Mouse (Mus musculus): Measurements from ENCODE around the gene Ip6k1. TPM values are rescaled to one million over a fixed set of nuclear protein-coding genes. Genes with fewer than 3 reads are reported as not detected.

The Ip6k1 gene
- polyA plus RNA-seq, 1 experiment = 14.7 TPM

DNA sequence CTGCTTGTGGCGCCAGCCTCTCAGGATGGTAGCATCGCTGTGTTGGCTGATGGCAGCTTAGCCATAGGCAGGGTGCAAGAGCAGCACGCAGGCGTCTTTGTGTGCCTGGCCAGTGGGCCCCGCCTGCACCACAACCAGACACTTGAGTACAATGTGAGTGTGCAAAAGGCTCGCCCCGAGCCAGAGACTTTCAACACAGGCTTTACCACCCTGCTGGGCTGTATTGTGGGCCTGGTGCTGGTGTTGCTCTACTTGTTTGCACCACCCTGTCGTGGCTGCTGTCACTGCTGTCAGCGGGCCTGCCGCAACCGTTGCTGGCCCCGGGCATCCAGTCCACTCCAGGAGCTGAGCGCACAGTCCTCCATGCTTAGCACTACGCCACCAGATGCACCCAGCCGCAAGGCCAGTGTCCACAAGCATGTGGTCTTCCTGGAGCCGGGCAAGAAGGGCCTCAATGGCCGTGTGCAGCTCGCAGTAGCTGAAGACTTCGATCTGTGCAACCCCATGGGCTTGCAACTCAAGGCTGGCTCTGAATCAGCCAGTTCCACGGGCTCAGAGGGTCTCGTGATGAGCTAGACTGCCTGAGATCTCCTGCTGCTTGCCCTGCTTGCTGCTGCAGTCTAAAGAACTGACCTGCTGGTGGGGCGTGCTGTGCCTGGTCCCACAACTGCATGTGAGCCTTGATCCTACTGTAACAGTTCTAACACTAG lies 52.2 kb downstream of the Ip6k1 start:
- Histone ChIP-seq H3K4me3 (ENCODE audit: insufficient read depth, low read depth, low read length) (no peak overlapping the region), H3K27ac (replicated peaks; ENCODE audit: low read depth, low read length) (no peak overlapping the region), H3K4me1 (ENCODE audit: control insufficient read depth, insufficient read depth, insufficient read length, low read length) (peaks cover 13% of the 10 kb centered on the region)

- Histone ChIP-seq H3K27ac (replicated peaks; ENCODE audit: low read depth, low read length) (no peak overlapping the region), H3K4me3 (ENCODE audit: insufficient read depth, low read depth, low read length) (no peak overlapping the region), H3K4me1 (ENCODE audit: control insufficient read depth, insufficient read depth, insufficient read length, low read length) (peaks cover 13% of the 10 kb centered on the region)
Observed at GRCm38 (mm10) chr9:108055061-108055460, 52.8 kb downstream of the Ip6k1 start.

- no peak overlapping the region for H3K27ac ChIP-seq (replicated peaks; ENCODE audit: low read depth, low read length)
- H3K4me3 ChIP-seq (ENCODE audit: insufficient read depth, low read depth, low read length) = no peak overlapping the region
- peaks cover 13% of the 10 kb centered on the region for H3K4me1 ChIP-seq (ENCODE audit: control insufficient read depth, insufficient read depth, insufficient read length, low read length)
Observed at GRCm38 (mm10) chr9:108055661-108056237, 53.4 kb downstream of the Ip6k1 start.

DNA sequence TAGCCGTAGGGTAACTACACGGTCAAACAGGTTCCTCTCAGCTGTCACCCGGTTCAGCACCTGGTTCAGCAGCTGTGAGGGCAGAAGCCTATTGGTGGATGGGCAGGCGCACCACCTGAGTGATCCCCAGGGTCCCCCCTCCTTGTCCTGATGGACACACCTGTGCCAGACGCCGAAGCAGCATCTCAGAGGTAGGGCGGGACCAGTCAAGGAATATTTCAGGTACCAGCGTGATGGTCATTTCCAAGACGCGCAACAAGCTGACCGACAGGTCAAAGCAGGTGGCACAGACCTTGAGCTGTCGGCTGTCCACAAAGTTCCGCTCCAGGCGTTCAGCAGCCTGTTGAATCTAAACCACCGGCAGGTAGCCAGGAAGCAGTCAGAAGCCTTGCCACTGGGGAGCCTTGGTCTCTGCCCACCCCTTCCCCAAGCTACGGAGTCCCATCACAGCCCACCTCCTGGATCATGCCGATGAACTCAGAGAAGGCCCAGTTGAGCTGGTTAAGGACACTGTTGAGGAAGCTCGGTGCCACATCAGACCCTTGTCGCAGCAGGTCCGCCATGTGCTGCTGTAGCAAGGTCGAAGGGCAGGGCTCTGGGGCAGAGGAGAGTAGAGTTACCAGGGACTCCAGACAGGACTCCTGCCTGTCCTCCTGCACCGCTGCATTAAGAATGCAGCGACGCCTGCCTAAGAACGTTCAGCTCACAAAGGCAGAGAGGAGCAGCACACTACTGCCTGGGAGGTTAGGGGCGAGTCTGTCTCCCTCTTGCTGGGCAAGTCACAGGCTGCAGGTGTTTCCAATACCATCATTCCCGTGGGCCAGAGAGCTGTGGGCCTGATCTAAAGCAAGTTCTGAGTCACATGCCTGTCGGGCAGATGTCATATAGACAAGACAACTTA lies 54.3 kb downstream of the Ip6k1 start:
- Histone ChIP-seq H3K27ac (replicated peaks; ENCODE audit: low read depth, low read length) (peak overlapping the region; percentile 64), H3K4me3 (ENCODE audit: insufficient read depth, low read depth, low read length) (no peak overlapping the region), H3K4me1 (ENCODE audit: control insufficient read depth, insufficient read depth, insufficient read length, low read length) (peaks cover 13% of the 10 kb centered on the region)

- H3K4me1 ChIP-seq (ENCODE audit: control insufficient read depth, insufficient read depth, insufficient read length, low read length) = peaks cover 13% of the 10 kb centered on the region
- H3K4me3 ChIP-seq (ENCODE audit: insufficient read depth, low read depth, low read length) = no peak overlapping the region
- peak overlapping the region; percentile 64 for H3K27ac ChIP-seq (replicated peaks; ENCODE audit: low read depth, low read length)
Observed at GRCm38 (mm10) chr9:108057262-108057562, 54.9 kb downstream of the Ip6k1 start.

DNA sequence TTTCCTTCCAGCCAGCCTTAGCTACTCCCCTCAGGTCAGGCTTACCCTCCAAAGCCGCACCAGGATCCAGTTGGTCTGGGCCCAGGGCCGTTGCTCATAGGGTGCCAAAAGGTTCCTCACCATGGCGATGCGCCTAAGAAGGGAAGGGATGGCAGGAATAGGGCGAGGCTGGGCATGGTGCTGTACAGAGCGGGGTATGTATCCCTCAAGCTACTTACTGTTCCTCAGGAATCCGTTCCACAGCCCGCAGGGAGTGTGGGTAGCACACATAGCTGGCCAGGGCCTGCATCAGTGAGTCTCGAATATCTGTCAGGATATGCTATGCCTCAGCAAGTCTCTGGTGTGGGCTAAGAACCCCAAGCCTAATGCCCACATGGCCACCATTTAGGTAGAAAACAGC lies 56.0 kb downstream of the Ip6k1 start:
- Histone ChIP-seq H3K4me3 (ENCODE audit: insufficient read depth, low read depth, low read length) (no peak overlapping the region), H3K4me1 (ENCODE audit: control insufficient read depth, insufficient read depth, insufficient read length, low read length) (peaks cover 10% of the 10 kb centered on the region), H3K27ac (replicated peaks; ENCODE audit: low read depth, low read length) (no peak overlapping the region)

DNA sequence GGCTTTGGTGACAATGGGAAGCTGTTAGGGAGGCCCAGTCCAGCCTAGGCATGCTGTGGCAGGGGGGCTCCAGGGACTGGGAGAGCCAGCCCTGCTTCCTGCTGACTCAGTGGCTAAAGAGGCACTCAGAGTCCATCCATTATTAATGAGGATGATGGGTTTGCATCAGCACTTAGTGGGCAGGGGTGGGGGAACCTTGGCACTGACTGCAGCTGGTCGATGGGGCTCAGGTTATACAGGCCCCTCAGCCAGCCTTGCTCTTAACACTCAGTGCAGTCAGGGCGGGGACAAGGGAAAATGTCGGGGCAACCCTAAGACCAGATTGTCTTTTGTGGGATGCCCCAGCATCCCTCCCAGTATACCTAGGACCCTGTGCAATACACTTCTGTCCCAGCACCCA lies 59.8 kb downstream of the Ip6k1 start:
- no peak overlapping the region for H3K27ac ChIP-seq (replicated peaks; ENCODE audit: low read depth, low read length)
- 0 out of 2 replicates have a peak, but pooled peaks cover 4% of the 10 kb centered on the region for H3K4me1 ChIP-seq (ENCODE audit: control insufficient read depth, insufficient read depth, insufficient read length, low read length)
- no peak overlapping the region for H3K4me3 ChIP-seq (ENCODE audit: insufficient read depth, low read depth, low read length)

DNA sequence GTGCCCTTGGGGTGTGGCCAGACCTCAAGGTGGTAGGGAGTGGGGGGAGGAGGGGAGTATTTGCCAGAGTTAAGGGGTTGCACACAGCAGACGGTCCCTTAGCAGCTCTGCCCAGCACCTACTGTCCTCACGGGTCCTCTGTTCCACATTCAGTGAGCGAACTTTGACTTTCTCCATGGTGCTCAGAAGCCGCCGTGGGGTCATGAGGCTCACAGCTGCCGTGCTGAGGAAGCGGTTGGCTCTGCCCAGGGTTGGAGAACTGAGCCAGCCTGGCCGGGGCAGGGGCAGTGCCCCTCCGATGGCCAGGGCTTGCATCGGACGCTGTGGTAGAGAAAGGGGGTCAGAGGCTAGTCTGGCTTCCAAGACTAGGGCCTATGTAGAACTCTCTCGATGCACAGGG lies 61.1 kb downstream of the Ip6k1 start:
- no peak overlapping the region for H3K27ac ChIP-seq (replicated peaks; ENCODE audit: low read depth, low read length)
- no peaks in the 10 kb centered on the region for H3K4me1 ChIP-seq (ENCODE audit: control insufficient read depth, insufficient read depth, insufficient read length, low read length)
- no peak overlapping the region for H3K4me3 ChIP-seq (ENCODE audit: insufficient read depth, low read depth, low read length)

- H3K27ac ChIP-seq (replicated peaks; ENCODE audit: low read depth, low read length) = no peak overlapping the region
- no peak overlapping the region for H3K4me3 ChIP-seq (ENCODE audit: insufficient read depth, low read depth, low read length)
- no peaks in the 10 kb centered on the region for H3K4me1 ChIP-seq (ENCODE audit: control insufficient read depth, insufficient read depth, insufficient read length, low read length)
Observed at GRCm38 (mm10) chr9:108065491-108066011, 63.2 kb downstream of the Ip6k1 start.

- H3K4me1 ChIP-seq (ENCODE audit: control insufficient read depth, insufficient read depth, insufficient read length, low read length) = no peaks in the 10 kb centered on the region
Observed at GRCm38 (mm10) chr9:108067199-108067598, 64.9 kb downstream of the Ip6k1 start.

GRCm38 (mm10) chr9:108067900-108068299 lies 65.6 kb downstream of the Ip6k1 start:
- Histone ChIP-seq H3K4me1 (ENCODE audit: control insufficient read depth, insufficient read depth, insufficient read length, low read length) (no peaks in the 10 kb centered on the region), H3K4me3 (ENCODE audit: insufficient read depth, low read depth, low read length) (no peak overlapping the region), H3K27ac (replicated peaks; ENCODE audit: low read depth, low read length) (no peak overlapping the region)

More at GRCm38 (mm10) chr9:108067199-108067598, 64.9 kb downstream of the Ip6k1 start:
- Histone ChIP-seq H3K4me3 (ENCODE audit: insufficient read depth, low read depth, low read length) (no peak overlapping the region), H3K27ac (replicated peaks; ENCODE audit: low read depth, low read length) (no peak overlapping the region)

DNA sequence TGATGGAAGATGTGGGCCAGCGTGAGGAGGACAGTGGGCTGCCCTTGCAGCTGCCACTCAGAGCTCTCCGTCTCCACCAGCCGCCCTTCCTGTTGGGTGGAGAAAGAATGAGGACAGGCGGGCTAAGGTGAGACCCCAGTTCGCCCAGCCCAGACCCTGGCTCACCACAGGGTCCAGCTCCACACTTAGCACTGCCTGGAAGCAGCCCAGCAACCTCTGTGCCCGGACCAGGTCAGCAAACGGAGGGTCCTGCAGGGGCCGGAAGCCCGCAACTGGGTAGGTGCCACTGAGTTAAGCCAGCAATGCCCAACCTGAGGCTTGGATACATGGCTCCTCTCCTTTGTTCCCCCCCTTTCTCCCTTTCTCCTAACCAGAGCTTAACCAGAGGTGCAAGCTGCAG lies 66.7 kb downstream of the Ip6k1 start:
- no peak overlapping the region for H3K27ac ChIP-seq (replicated peaks; ENCODE audit: low read depth, low read length)
- no peaks in the 10 kb centered on the region for H3K4me1 ChIP-seq (ENCODE audit: control insufficient read depth, insufficient read depth, insufficient read length, low read length)
- no peak overlapping the region for H3K4me3 ChIP-seq (ENCODE audit: insufficient read depth, low read depth, low read length)

GRCm38 (mm10) chr9:108069529-108069928 lies 67.2 kb downstream of the Ip6k1 start:
- H3K4me3 ChIP-seq (ENCODE audit: insufficient read depth, low read depth, low read length) = no peak overlapping the region
- H3K27ac ChIP-seq (replicated peaks; ENCODE audit: low read depth, low read length) = no peak overlapping the region
- no peaks in the 10 kb centered on the region for H3K4me1 ChIP-seq (ENCODE audit: control insufficient read depth, insufficient read depth, insufficient read length, low read length)

DNA sequence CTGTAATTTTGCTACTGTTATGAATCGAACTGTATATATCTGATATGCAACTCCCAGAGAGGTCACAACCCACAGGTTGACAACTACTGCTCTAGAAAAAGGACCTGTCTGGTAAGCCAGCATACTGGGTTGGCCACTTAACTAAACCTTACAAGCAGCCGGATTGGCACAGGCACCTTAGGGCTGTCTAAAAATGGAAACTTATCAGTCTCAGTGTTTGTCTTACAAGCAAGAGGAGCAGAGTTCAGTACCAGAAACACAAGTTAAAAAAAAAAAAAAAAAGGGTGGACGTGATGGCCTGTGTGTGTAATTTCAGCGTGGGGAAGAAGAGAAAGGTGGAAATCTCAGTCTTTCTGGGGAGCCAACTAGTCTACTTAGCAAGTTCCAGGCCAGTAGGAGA lies 69.5 kb downstream of the Ip6k1 start:
- Histone ChIP-seq H3K27ac (replicated peaks; ENCODE audit: low read depth, low read length) (no peak overlapping the region), H3K4me3 (ENCODE audit: insufficient read depth, low read depth, low read length) (no peak overlapping the region)

GRCm38 (mm10) chr9:108072481-108072924 lies 70.2 kb downstream of the Ip6k1 start:
- Histone ChIP-seq H3K4me3 (ENCODE audit: insufficient read depth, low read depth, low read length) (no peak overlapping the region), H3K27ac (replicated peaks; ENCODE audit: low read depth, low read length) (no peak overlapping the region), H3K4me1 (ENCODE audit: control insufficient read depth, insufficient read depth, insufficient read length, low read length) (no peaks in the 10 kb centered on the region)

More for the DNA sequence above, 69.5 kb downstream of the Ip6k1 start:
- no peaks in the 10 kb centered on the region for H3K4me1 ChIP-seq (ENCODE audit: control insufficient read depth, insufficient read depth, insufficient read length, low read length)
